Mouse (Mus musculus) MEL-GATA-1-ER (cell line): ENCODE results near the gene Gm27027.

ENCODE experiments used
- DNase-seq: peaks from one replicate; pipeline ENCODE4 v3.0.0-alpha.2; 2012; ENCODE audit warnings: low read depth; ENCODE audit errors: extremely low read depth

The Gm27027 gene

DNA sequence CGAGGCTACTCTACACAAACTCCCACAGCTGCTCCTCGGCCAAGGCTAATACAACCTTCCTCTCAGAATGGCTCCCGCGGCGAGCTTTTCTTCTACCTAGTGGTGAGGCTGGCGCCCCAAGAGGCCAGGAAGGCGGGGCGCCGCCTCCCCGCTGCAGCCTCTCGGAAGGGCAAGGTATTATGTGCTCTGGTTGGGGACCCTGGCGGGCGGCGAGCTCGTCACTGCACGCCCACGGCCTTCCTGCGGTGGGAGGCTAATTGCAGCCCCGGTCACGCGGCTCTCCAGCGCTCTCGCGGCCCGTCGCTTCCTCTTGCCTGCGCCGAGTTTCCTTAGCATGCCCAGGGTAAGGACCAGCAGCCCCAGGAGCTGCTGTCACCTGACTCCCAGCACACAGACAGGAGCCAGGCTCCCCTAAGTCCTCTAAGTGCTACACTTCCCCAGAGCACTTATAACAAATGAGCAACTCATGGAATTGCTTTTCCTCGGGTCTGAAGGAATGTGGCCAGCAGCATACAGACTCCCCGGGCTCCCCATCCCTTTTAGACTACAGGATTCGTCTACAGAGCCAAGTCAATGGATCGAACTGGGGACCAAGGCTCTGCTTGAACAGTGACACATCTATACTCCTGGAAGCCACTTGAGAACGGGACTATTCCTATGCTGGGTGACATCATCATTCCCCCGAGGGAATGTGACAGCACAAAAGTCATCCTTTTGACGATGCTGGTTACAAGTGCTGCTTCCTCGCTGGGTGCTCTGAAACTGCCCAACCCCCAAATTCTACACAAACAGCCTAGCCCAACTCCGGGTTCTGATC is 19.5 kb downstream of the Gm27027 start:
- DNase-seq: no peak

DNA sequence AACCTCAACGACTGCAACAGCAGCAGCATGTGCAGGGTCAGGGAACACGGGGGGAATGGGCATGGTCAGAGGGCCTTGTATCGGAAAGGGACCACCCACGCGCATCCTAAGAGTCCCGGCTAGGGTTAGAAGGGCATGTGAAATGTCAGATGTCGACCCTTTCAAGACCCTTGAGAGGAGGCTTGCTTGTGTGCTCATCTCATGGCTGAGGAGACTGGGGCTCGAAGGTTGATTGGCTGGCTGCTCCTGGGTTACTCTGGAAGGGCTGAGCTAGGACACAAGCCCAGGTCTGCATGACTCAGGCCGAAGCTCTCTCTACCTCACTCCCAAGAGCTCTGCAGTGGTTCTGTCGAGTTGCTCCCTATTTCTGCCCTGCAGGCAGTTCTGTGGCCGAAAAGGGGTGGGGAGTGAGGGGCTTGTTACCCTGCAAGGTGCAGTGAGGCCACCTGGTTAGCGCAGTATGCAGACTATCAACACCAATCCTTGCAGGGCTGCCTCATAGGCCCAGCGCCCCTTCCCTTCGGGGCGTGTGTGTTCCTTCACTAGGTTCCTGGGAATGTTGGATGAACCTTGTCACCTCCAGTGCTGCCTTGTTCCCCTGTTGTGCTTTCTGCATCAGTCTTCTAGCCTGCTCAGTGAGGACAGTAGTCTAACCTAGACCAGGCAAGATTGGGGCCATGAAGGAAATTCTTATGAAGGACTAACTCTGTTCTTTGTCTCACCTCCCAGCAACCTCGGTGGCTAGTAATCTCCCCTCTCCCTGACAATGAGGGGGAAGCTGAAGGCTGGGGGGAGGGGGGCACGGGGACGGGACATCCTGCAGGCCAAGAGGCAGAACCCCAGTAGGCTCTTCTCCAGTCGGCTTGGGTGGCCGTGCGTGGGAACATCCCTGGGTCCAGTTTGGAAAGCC is 20.4 kb downstream of the Gm27027 start:
- DNase-seq: no peak

- DNase-seq: no peak
Measured at GRCm38 (mm10) chr2:93975041-93975440, 21.1 kb downstream of the Gm27027 start.

GRCm38 (mm10) chr2:93971647-93972046 is 24.5 kb downstream of the Gm27027 start:
- DNase-seq: no peak

GRCm38 (mm10) chr2:93964494-93965160 is 31.5 kb downstream of the Gm27027 start:
- no peak for DNase-seq

- DNase-seq: no peak
Measured at GRCm38 (mm10) chr2:93963802-93964201, 32.4 kb downstream of the Gm27027 start.

GRCm38 (mm10) chr2:93961716-93962115 is 34.4 kb downstream of the Gm27027 start:
- DNase-seq: no peak

DNA sequence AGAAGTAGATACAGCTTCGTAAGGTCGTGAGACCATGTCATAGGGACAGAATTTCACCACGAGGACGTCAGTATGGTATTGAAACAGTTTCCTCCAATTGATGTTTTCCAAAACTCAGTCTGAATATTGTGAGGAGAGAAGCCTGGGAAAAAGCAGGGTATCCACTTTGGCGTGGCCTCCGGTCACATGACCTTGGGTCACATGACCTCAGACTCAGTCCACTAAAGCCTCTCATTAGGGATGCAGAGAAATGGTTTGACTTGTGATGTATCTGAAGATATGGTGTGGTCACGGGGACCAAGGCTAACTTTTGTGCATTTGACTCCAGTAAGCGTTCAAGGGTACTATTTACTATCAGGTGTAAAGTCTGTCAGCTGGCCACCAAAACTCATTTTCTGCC is 36.8 kb downstream of the Gm27027 start:
- no peak for DNase-seq

GRCm38 (mm10) chr2:93958216-93958615 is 37.9 kb downstream of the Gm27027 start:
- DNase-seq: no peak

DNA sequence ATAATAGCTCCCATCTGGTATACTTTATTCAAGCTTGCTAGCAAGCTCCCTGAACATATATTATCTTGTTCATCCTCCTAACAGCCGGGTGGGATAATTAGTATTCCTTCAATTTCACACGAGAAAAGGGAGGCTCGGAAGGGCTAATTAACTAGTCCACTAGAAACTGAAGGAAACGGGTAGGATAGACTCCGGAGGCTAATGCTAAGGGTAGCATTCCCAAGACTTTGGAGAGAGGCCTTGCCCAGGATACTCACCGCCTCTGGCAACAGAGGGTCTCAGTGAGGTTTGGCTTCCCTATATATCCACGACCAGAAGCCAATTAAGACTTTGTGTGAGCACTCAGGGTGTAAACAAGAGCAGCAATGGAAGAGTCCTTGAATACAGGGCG is 38.4 kb downstream of the Gm27027 start:
- DNase-seq: no peak

DNA sequence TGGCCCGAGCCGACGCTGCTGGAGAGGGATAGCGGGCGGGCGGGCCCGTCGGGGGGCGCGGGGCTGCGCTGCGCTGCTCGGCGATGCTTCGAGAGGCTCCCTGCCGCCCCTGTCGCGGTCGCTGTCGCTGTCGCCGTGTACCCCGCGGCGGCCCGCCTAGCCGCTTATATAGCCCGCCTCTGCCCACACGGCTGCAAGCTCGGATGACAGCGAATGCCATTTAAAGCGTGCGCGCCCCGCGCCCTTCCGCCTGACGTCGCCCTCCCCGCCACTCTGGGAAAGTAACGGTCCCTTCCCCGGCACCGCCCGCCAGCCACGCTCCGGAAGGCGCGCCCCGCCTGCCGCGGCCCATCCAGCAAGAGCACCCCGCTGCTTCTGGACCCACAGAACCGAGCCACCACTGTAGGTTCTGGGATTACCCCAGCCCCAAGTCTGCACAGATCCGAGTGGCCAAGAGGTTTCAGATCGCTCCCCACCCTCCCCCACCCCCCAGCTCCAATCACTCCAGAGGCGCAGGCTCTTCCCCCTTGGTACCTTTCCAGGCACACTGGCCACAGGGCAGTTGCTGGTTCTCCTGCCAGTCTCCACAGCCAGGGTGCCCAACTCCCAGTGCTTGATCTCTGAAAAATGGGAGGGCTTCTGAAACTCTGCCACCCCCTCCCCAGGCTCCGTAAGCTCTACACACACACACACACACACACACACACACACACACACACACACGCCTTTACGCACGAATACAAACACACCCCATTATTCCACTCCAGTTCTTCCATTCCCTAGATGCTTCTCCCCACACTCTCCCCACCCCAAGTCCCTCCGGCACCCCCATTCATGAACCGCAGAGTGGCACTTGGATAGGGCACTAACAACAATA is 39.0 kb downstream of the Gm27027 start, which contains the start of gene Gm13889:
TSS of gene Gm13889 (minus strand) at position 294 of the 877 bp plus-strand sequence.
- no peak for DNase-seq

DNA sequence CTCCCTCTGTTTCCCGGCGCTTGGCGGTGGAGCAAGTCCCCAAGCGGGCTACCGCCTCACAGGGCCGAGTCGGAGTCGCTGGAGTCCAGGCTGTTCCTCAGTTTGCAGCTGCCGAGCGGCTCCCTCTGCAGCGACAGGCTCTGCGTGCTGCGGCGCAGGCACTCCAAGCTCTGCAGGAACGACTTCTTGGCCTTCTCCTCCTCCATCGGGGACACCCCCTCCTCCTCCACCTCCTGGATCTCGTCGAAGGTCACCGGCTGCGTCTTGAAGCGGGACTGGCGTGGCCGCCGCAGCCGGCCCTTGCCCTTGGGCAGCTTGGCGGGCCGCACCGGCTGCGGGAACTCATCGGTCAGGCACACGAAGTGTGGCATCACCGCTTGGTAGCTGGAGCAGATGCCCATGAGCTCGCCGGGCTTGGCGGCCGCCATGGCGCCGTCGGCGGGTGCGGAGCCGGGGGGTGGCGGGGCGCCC is 39.8 kb downstream of the Gm27027 start:
- no peak for DNase-seq

GRCm38 (mm10) chr2:93955886-93956285 is 40.3 kb downstream of the Gm27027 start:
- DNase-seq: no peak

GRCm38 (mm10) chr2:93954781-93955578 is 41.2 kb downstream of the Gm27027 start:
- DNase-seq: no peak

DNA sequence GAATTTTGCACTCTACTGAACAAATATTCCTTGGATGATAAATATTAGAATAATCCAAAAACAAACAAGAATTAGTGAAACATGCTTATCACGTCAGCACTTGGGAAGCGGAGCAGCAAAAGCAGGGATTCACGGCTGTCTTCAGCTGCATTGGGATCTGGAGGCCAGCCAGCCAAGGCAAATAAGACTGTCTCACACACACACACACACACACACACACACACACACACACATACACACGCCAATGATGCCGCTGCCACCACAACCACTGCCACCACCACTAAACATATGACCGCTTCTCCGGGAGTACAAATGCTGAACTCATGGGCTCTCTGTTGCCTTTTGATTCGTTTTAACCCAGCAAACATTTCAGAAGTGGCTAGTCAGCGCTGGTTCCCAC is 42.4 kb downstream of the Gm27027 start:
- DNase-seq: no peak

DNA sequence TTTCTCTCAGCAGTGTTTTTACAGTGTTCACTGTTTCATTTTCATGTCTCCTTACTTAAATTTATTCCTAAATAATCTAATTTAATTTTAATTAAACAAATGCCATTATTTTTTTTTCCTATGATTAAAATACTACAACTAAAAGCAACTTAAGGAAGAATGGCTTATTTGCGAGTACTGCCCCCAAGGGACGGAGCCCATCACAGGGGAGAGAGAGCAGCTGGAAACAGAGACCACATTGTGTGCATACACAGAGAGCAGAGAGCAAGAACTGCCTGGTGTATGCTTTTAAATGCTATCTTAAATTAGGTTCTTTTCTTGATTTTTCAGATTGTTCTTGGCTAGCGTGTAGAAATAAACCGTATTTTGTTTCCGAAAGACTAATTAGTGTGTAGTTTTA is 49.2 kb downstream of the Gm27027 start:
- DNase-seq: no peak

DNA sequence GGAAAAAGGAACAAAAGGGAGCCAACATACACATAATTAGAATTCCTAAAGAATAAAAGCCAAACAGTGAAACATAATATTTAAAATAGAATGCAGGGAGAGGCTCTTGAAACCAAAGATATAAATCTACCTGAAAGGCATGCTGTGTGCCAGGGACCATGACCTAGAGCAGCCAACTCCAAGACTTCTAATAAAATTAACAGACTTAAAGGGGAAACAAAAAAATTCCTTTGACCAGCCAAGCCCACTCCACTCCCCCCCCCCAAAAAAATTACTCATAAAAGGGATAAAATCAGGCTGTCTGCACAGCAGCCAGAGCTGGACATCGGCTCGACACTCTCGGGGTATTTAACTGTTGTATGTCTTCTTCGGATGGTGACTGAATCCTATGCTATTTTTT is 51.3 kb downstream of the Gm27027 start:
- no peak for DNase-seq

DNA sequence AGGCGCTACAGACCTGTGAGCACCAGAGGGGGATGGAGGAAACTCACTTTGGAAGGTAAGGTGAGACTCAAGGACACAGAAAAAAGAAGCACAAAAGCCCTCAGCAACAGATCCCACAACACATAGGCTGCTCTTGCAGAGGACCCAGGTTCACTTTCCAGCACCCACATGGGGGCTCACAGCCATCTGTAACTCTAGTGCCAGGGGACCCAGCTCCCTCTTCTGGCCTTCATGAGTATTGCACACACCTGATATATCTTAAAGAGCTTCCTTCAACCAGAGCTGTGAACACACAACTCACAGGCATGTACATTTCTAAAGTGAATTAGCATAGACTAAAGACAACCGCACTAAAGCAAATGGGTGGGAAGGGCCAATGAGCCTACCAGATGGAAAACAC is 52.1 kb downstream of the Gm27027 start:
- DNase-seq: no peak

GRCm38 (mm10) chr2:93941670-93942069 is 54.5 kb downstream of the Gm27027 start:
- DNase-seq: no peak

- peak; percentile 14 for DNase-seq
Measured at GRCm38 (mm10) chr2:93938534-93938933, 57.6 kb downstream of the Gm27027 start.
